Mouse (Mus musculus): ENCODE measurements around the gene Dtnbp1.

GRCm38 (mm10) chr13:44957049-44957448 lies 44.9 kb downstream of the Dtnbp1 start:
- TF ChIP-seq POLR2A (IDR thresholded peaks at IDR 0.05; ENCODE audit: insufficient read length, low read depth) = no peak
- no peak for TF ChIP-seq USF1 (IDR thresholded peaks at IDR 0.05; ENCODE audit: low read depth)
- no peak for TF ChIP-seq MAX (IDR thresholded peaks at IDR 0.05; ENCODE audit: low read depth)
- no peak for TF ChIP-seq POLR2AphosphoS2 (IDR thresholded peaks at IDR 0.05; ENCODE audit: insufficient read length, low read depth)
- no peak for TF ChIP-seq E2F4 (IDR thresholded peaks at IDR 0.05; ENCODE audit: insufficient read depth)
- TF ChIP-seq CEBPB (IDR thresholded peaks at IDR 0.05; ENCODE audit: insufficient read depth, poor library complexity, severe bottlenecking) = no peak
- no peak for TF ChIP-seq REST (IDR thresholded peaks at IDR 0.05; ENCODE audit: insufficient read depth, insufficient read length)
